8 mouse cellular contexts compared by ENCODE assay signal in genomic region chr4:42933630-42934029, GRCm38 (mm10). TPM values are rescaled to one million over a fixed set of nuclear protein-coding genes. Genes with fewer than 3 reads are reported as not detected.
A peak's percentile ranks its signal among the peaks of the same experiment; 100 is the strongest.
DNase-seq lines count a peak whose midpoint lies in the region; ATAC-seq lines count a peak whose summit lies in the region.

No protein-coding gene starts in this region.

- H3K36me3 ChIP-seq in limb, embryonic 15.5 days = no peaks in the 10 kb centered on the region
- no peaks in the 10 kb centered on the region for H3K36me3 ChIP-seq in midbrain, embryonic 12.5 days

- ATAC-seq in granulocyte monocyte progenitor cell, adult 5-6 weeks (replicated peaks; ENCODE audit: poor library complexity, severe bottlenecking) = peak; percentile 97
- ATAC-seq in limb, embryonic 15.5 days (ENCODE audit: insufficient number of reproducible peaks, low FRiP score, low TSS enrichment, low read depth) = 0 out of 2 replicates have a peak, but pooled peaks have one; percentile 69
- no peak for ATAC-seq in midbrain, embryonic 12.5 days (ENCODE audit: low FRiP score, low read depth)
- no peak for ATAC-seq in activated CD4-positive, CD25-positive, alpha-beta regulatory T cell, adult 4 months

- H3K4me1 ChIP-seq in limb, embryonic 15.5 days = peaks cover 6% of the 10 kb centered on the region
- peaks cover 6% of the 10 kb centered on the region for H3K4me1 ChIP-seq in midbrain, embryonic 12.5 days

- H3K27ac ChIP-seq in limb, embryonic 15.5 days = no peak overlapping the region
- no peak overlapping the region for H3K27ac ChIP-seq in midbrain, embryonic 12.5 days (replicated peaks)

- H3K9me3 ChIP-seq in limb, embryonic 15.5 days = no peaks in the 10 kb centered on the region
- H3K9me3 ChIP-seq in midbrain, embryonic 12.5 days = no peaks in the 10 kb centered on the region

- 8% methylated on average over 22 of the region's 22 CpGs for WGBS in limb, embryonic 15.5 days
- WGBS in midbrain, embryonic 12.5 days = 13% methylated on average over 22 of the region's 22 CpGs

- peaks cover 45% of the 10 kb centered on the region for H3K27me3 ChIP-seq in limb, embryonic 15.5 days
- peaks cover 48% of the 10 kb centered on the region for H3K27me3 ChIP-seq in midbrain, embryonic 12.5 days

- H3K4me2 ChIP-seq in limb, embryonic 15.5 days = peak overlapping the region; percentile 46
- peak overlapping the region; percentile 36 for H3K4me2 ChIP-seq in midbrain, embryonic 12.5 days (replicated peaks)

- DNase-seq in ZHBTc4 (ENCODE audit: low read depth, low spot score) = peak; percentile 72
- peak; percentile 74 for DNase-seq in embryo, embryonic 10.5 days (ENCODE audit: low spot score)
- peak; percentile 36 for DNase-seq in induced T-regulatory cell, adult 2 months (ENCODE audit: low read depth)
- peak; percentile 49 for DNase-seq in testis, postnatal 14 days (ENCODE audit: low spot score)

- H3K4me3 ChIP-seq in limb, embryonic 15.5 days = peak overlapping the region; percentile 21; the same call in 1 of the 2 replicates
- H3K4me3 ChIP-seq in midbrain, embryonic 12.5 days = no peak overlapping the region

- no peak overlapping the region for H3K9ac ChIP-seq in limb, embryonic 15.5 days
- no peak overlapping the region for H3K9ac ChIP-seq in midbrain, embryonic 12.5 days (replicated peaks)

RNA-seq across cellular contexts. Expression of gene Dnajb5, which starts 16.0 kb away (rescaled TPM):
- 4.4 and 16.3 TPM in 2 replicates for total RNA-seq in granulocyte monocyte progenitor cell, adult 5-6 weeks (2014; fragmentation: Nextera tagmentation)
- total RNA-seq in granulocyte monocyte progenitor cell, adult 5-6 weeks (2017) = 1.0 and 1.1 TPM in 2 replicates
- 11.2 and 13.5 TPM in 2 replicates for polyA plus RNA-seq in limb, embryonic 15.5 days (2015; fragmentation: Nextera tagmentation; extraction: Ambion mirVana)
- 27.0 and 35.2 TPM in 2 replicates for polyA plus RNA-seq in midbrain, embryonic 12.5 days (2016; fragmentation: Nextera tagmentation; extraction: Ambion mirVana)
- 1 to 10 TPM; 6.0 to 7.2 TPM for polyA plus RNA-seq in activated CD4-positive, CD25-positive, alpha-beta regulatory T cell, adult 4 months (2017; shearing (Covaris generic))

RNA-seq across cellular contexts. Expression of gene Phf24, which starts 17.2 kb away (rescaled TPM):
- 0.11 and 0.21 TPM in 2 replicates for total RNA-seq in granulocyte monocyte progenitor cell, adult 5-6 weeks (2014; fragmentation: Nextera tagmentation)
- total RNA-seq in granulocyte monocyte progenitor cell, adult 5-6 weeks (2017) = 0.04 and 1.0 TPM in 2 replicates
- 2.0 and 2.2 TPM in 2 replicates for polyA plus RNA-seq in limb, embryonic 15.5 days (2015; fragmentation: Nextera tagmentation; extraction: Ambion mirVana)
- 6.6 and 8.4 TPM in 2 replicates for polyA plus RNA-seq in midbrain, embryonic 12.5 days (2016; fragmentation: Nextera tagmentation; extraction: Ambion mirVana)
- polyA plus RNA-seq in activated CD4-positive, CD25-positive, alpha-beta regulatory T cell, adult 4 months (2017; shearing (Covaris generic)) = under 1 TPM in 1 of 2 experiments, not detected in 1; 0.14 TPM

RNA-seq across cellular contexts. Expression of gene 1700022I11Rik, which starts 35.8 kb away (rescaled TPM):
- total RNA-seq in granulocyte monocyte progenitor cell, adult 5-6 weeks (2014; fragmentation: Nextera tagmentation) = not detected in 2 replicates
- 0.22 and 0.57 TPM in 2 replicates for total RNA-seq in granulocyte monocyte progenitor cell, adult 5-6 weeks (2017)
- polyA plus RNA-seq in limb, embryonic 15.5 days (2015; fragmentation: Nextera tagmentation; extraction: Ambion mirVana) = 0.42 and 0.55 TPM in 2 replicates
- 0.24 and 0.55 TPM in 2 replicates for polyA plus RNA-seq in midbrain, embryonic 12.5 days (2016; fragmentation: Nextera tagmentation; extraction: Ambion mirVana)
- polyA plus RNA-seq in activated CD4-positive, CD25-positive, alpha-beta regulatory T cell, adult 4 months (2017; shearing (Covaris generic)) = under 1 TPM in 1 of 2 experiments, not detected in 1; 0.25 TPM

RNA-seq across cellular contexts. Expression of gene Fam205c, which starts 59.6 kb away (rescaled TPM):
- not detected in 2 replicates for total RNA-seq in granulocyte monocyte progenitor cell, adult 5-6 weeks (2014; fragmentation: Nextera tagmentation)
- not detected in 2 replicates for total RNA-seq in granulocyte monocyte progenitor cell, adult 5-6 weeks (2017)
- 0.38 TPM in 1 of 2 replicates, not detected in the other for polyA plus RNA-seq in limb, embryonic 15.5 days (2015; fragmentation: Nextera tagmentation; extraction: Ambion mirVana)
- 2.3 and 3.0 TPM in 2 replicates for polyA plus RNA-seq in midbrain, embryonic 12.5 days (2016; fragmentation: Nextera tagmentation; extraction: Ambion mirVana)
- not detected for polyA plus RNA-seq in activated CD4-positive, CD25-positive, alpha-beta regulatory T cell, adult 4 months (2017; shearing (Covaris generic))

Comparison
In these comparisons a context has a peak if more than half of its experiments do, and no peak if none do; other contexts are left out.
1. ATAC-seq: peak in granulocyte monocyte progenitor cell, adult 5-6 weeks (single experiment) and limb, embryonic 15.5 days (single experiment); none in midbrain, embryonic 12.5 days (single experiment) and activated CD4-positive, CD25-positive, alpha-beta regulatory T cell, adult 4 months (single experiment).
2. Peak in every context shown above with its lines, with median percentiles within 50 percentile points of each other: DNase-seq.